Mouse (Mus musculus): ENCODE data around the gene Zdhhc1.

GRCm38 (mm10) chr8:105521995-105522769, 25.5 kb upstream of the Zdhhc1 start:
- TF ChIP-seq CTCF (IDR thresholded peaks at IDR 0.05) (peak; percentile 28), EP300 (IDR thresholded peaks at IDR 0.05) (no peak)
